Mouse (Mus musculus) hindbrain, embryonic 14.5 days (tissue): Measurements from ENCODE around the gene Tusc2. TPM values are rescaled to one million over a fixed set of nuclear protein-coding genes. Genes with fewer than 3 reads are reported as not detected.
A peak's percentile ranks its signal among the peaks of the same experiment; 100 is the strongest.

Experiments used
- ATAC-seq: fragments of 200-750 bp; cut with Nextera tagmentation; 2 replicates; pipeline ENCODE4 v1.8.0; 2017; ENCODE audit warnings: moderate number of reproducible peaks, mild to moderate bottlenecking, moderate TSS enrichment, moderate library complexity; ENCODE audit not compliant: low FRiP score
- DNase-seq: peaks from one replicate; pipeline ENCODE4 v3.0.0-alpha.2; 2015; ENCODE audit warnings: low spot score
- H3K27ac ChIP-seq: fragments of 300-500 bp; sonication (generic); 2 replicates; pipeline ENCODE4 v1.5.1; 2014; ENCODE audit warnings: mild to moderate bottlenecking, moderate library complexity
- H3K27me3 ChIP-seq: fragments of 300-500 bp; sonication (generic); 2 replicates; pipeline ENCODE4 v1.6.1; 2014; ENCODE audit warnings: mild to moderate bottlenecking, low read length, mixed read lengths; ENCODE audit not compliant: control insufficient read depth, insufficient read depth
- H3K36me3 ChIP-seq: fragments of 300-500 bp; sonication (generic); replicated peaks from 2 replicates; pipeline ENCODE4 v1.6.1; 2014; ENCODE audit not compliant: control insufficient read depth, insufficient read depth
- H3K4me1 ChIP-seq: fragments of 300-500 bp; sonication (generic); replicated peaks from 2 replicates; pipeline ENCODE4 v1.6.1; 2014; ENCODE audit warnings: antibody characterized with exemption, low read length, mixed read lengths; ENCODE audit not compliant: control insufficient read depth, insufficient read depth
- H3K4me2 ChIP-seq: fragments of 300-500 bp; sonication (generic); replicated peaks from 2 replicates; pipeline ENCODE4 v1.6.1; 2014; ENCODE audit warnings: mild to moderate bottlenecking, moderate library complexity
- H3K4me3 ChIP-seq: fragments of 300-500 bp; sonication (generic); replicated peaks from 2 replicates; pipeline ENCODE4 v1.5.1; 2014; ENCODE audit warnings: mild to moderate bottlenecking, low read length
- H3K9ac ChIP-seq: fragments of 300-500 bp; sonication (generic); 2 replicates; pipeline ENCODE4 v1.6.1; 2014
- H3K9me3 ChIP-seq: fragments of 300-500 bp; sonication (generic); 2 replicates; pipeline ENCODE4 v1.6.1; 2016; ENCODE audit warnings: low read length; ENCODE audit not compliant: control insufficient read depth
- WGBS: fragments of 180-500 bp; shearing (Covaris S2); extraction: QIAGEN DNeasy Blood & Tissue Kit; methylation state at CpG from one replicate; pipeline ENCODE4 v1.1.7; 2014; 5-methylcytosine and 5-hydroxymethylcytosine counted together
- polyA plus RNA-seq: library from polyadenylated mRNA; unstranded; fragments of >200 nt; fragmentation: Nextera tagmentation; extraction: Ambion mirVana; gene quantifications from 2 replicates; pipeline ENCODE4 v1.2.1, GENCODE M21; 2014

The Tusc2 gene
- polyA plus RNA-seq, 1 experiment from 2014 or later = 115 TPM

DNA sequence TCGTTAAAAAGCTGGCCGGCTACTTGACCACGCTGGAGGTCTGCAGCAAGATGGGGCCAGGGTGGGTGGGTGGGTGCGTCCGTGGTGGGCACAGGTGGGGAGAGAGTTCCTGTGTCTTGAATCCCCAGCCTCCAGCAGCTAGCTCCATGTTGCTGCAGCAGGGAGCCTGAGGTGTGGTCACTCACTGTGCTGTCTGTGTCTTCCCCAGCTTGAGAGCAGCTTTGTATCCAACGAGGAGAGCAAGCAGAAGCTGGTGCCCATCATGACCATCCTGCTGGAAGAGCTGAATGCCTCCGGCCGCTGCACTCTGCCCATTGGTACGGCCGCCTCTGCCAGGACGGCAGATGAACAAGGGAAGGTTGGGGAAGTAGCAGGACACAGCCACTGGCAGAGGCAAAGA is 19.8 kb upstream of the Tusc2 start:
- Histone ChIP-seq H3K9me3 (no peaks in the 10 kb centered on the region), H3K4me3 (no peak overlapping the region), H3K27me3 (no peaks in the 10 kb centered on the region), H3K4me1 (peaks cover 32% of the 10 kb centered on the region), H3K4me2 (no peak overlapping the region), H3K36me3 (peaks cover 38% of the 10 kb centered on the region), H3K27ac (no peak overlapping the region), H3K9ac (no peak overlapping the region)
- DNase-seq = no peak
- 91% methylated on average over 11 of the region's 11 CpGs for WGBS
- no peak for ATAC-seq

DNA sequence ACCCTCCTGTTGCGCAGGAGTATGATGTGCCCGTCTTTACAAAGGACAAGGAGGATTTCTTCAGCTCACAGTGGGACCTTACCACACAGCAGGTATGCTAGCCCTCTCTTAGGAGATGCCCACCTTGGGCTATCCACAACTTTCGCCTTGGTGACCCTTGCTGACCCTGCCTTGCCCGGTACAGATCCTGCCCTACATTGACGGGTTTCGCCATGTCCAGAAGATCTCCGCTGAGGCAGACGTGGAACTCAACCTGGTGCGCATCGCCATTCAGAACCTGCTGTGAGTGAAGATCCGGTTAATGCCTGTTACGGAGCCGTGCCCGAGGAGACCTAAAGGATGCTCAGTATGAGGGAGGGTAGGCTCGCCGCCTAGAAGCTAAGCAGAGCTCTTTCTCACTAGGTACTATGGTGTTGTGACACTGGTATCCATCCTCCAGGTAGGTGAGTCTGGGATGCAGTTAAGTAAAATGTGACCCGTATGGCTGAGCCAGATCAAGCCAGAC is 18.8 kb upstream of the Tusc2 start:
- no peak overlapping the region for H3K4me3 ChIP-seq
- 95% methylated on average over 17 of the region's 17 CpGs for WGBS
- H3K36me3 ChIP-seq = peaks cover 29% of the 10 kb centered on the region
- H3K4me2 ChIP-seq = no peak overlapping the region
- DNase-seq (no peak), ATAC-seq (no peak)
- H3K4me1 ChIP-seq = peaks cover 32% of the 10 kb centered on the region
- peaks cover 7% of the 10 kb centered on the region; the same call in 1 of the 2 replicates for H3K27me3 ChIP-seq
- no peaks in the 10 kb centered on the region for H3K9me3 ChIP-seq
- H3K27ac ChIP-seq = no peak overlapping the region
- H3K9ac ChIP-seq = no peak overlapping the region

DNA sequence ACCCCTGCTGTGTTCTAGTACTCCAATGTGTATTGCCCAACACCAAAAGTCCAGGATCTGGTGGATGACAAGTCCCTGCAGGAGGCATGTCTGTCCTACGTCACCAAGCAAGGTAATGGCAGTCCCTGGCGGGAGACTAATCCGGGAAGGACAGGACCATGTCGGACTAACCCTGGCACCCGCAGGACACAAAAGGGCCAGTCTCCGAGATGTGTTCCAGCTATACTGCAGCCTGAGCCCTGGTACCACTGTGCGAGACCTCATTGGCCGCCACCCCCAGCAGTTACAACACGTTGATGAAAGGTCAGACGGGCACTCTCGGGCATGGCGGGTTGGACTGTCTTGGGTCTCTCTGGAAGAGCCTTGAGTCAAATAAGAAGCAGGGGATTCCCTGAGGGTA is 18.3 kb upstream of the Tusc2 start:
- ATAC-seq (no peak), DNase-seq (no peak)
- Histone ChIP-seq H3K9ac (no peak overlapping the region), H3K9me3 (no peaks in the 10 kb centered on the region), H3K27ac (no peak overlapping the region), H3K4me2 (no peak overlapping the region), H3K4me3 (no peak overlapping the region), H3K4me1 (peaks cover 32% of the 10 kb centered on the region), H3K36me3 (peaks cover 24% of the 10 kb centered on the region), H3K27me3 (peaks cover 12% of the 10 kb centered on the region)
- 94% methylated on average over 12 of the region's 12 CpGs for WGBS

DNA sequence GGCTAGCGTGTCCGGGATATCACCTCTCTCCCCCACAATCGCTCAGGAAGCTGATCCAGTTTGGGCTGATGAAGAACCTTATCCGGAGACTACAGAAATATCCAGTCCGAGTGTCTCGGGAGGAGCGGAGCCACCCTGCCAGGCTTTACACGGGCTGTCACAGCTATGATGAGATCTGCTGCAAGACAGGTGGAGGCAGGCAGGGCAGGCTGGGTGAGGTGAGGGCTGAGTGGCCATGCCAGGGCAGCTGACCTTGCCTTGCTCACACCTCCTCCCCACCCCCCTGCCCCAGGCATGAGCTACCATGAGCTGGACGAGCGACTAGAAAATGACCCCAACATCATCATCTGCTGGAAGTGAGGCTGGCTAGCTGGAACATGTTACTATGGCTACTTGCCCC is 17.9 kb upstream of the Tusc2 start:
- H3K4me3 ChIP-seq = no peak overlapping the region
- DNase-seq (no peak), ATAC-seq (no peak)
- H3K4me1 ChIP-seq = peaks cover 32% of the 10 kb centered on the region
- H3K4me2 ChIP-seq = no peak overlapping the region
- H3K27me3 ChIP-seq = peaks cover 17% of the 10 kb centered on the region
- peaks cover 19% of the 10 kb centered on the region for H3K36me3 ChIP-seq
- WGBS = 83% methylated on average over 10 of the region's 10 CpGs
- H3K27ac ChIP-seq = no peak overlapping the region
- H3K9ac ChIP-seq = no peak overlapping the region
- H3K9me3 ChIP-seq = no peaks in the 10 kb centered on the region

DNA sequence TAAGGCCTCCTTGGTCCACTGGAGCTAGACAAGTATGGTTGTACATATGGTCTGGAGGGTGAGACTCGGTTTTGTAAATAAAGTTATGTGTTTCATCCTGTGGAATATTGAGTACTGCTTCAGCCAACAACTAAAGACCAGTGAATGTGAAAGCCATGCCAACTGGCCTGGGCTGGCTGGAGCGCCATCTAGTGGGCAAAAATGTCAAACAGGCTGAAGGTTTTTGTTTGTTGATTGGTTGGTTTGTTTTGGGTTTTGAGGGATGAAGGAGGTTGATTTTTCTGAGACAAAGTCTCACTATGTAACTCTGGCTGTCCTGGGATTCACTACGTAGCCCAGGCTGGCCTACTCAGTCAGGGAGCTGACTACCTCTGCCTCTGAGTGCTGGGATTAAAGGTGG is 17.5 kb upstream of the Tusc2 start:
- ATAC-seq (no peak), DNase-seq (peak; percentile 86)
- Histone ChIP-seq H3K36me3 (peaks cover 15% of the 10 kb centered on the region), H3K27ac (no peak overlapping the region), H3K4me3 (no peak overlapping the region), H3K9ac (no peak overlapping the region), H3K4me1 (peaks cover 29% of the 10 kb centered on the region), H3K4me2 (no peak overlapping the region), H3K9me3 (no peaks in the 10 kb centered on the region), H3K27me3 (peaks cover 20% of the 10 kb centered on the region)
- 12% methylated on average over 3 of the region's 3 CpGs for WGBS

DNA sequence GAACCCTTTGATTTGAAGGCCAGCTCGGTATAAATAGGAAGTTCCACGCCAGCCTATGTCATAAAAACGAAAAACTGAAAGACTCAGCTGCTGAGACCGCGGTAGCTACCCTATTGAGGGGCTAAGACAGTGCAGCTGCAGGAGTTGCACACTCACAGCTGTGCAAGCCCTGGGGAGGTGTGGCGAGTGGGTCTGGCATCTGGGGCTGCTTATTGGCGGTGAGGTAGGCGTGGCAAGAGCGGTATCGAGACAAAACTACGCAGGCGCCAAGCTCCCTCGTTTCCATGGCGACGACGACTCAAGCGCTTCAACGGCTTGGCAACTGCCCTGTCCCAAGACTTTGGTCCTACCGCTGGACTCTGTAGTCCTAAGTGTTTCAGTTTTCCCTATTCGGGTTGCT is 16.0 kb upstream of the Tusc2 start, which contains the start of gene Zmynd10:
TSS of gene Zmynd10 (plus strand) at position 273 of the 400 bp plus-strand sequence.
- Histone ChIP-seq H3K4me2 (peak within 1 kb of the TSS; percentile 43), H3K4me1 (peaks cover 31% of the 10 kb centered on the region), H3K27me3 (peaks cover 34% of the 10 kb centered on the region), H3K4me3 (0 out of 2 replicates have a peak within 1 kb of the TSS, but pooled peaks have one; percentile 0), H3K36me3 (peaks cover 15% of the 10 kb centered on the region), H3K27ac (no peak within 1 kb of the TSS; the same call in 1 of the 2 replicates), H3K9me3 (no peaks in the 10 kb centered on the region), H3K9ac (peak within 1 kb of the TSS; percentile 29)
- ATAC-seq (peak; percentile 59), DNase-seq (peak; percentile 88)
- WGBS = 4% methylated on average over 20 of the region's 20 CpGs

DNA sequence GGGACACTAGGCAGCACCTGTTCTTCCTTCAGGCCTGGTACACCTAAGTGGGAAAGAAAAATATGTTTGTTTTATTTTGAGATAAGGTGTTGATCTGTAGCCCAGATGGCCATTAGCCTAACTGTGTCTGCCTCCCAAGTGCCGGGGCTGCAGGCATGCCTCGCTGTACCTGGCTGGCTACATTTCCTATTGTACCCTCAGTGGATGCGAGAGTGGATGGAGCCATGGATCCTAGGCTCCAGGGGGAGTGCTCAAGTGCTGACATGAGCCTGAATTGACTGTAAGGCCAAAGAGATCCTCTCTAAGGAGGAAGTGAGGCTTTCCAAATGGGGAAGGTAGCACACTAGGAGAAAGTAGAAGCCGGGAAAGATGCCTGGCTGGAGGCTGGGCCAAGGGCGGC is 15.1 kb upstream of the Tusc2 start:
- peaks cover 24% of the 10 kb centered on the region for H3K4me1 ChIP-seq
- H3K9ac ChIP-seq = no peak overlapping the region
- peaks cover 15% of the 10 kb centered on the region for H3K36me3 ChIP-seq
- ATAC-seq (no peak), DNase-seq (no peak)
- H3K27me3 ChIP-seq = peaks cover 43% of the 10 kb centered on the region
- H3K27ac ChIP-seq = no peak overlapping the region
- H3K9me3 ChIP-seq = no peaks in the 10 kb centered on the region
- no peak overlapping the region for H3K4me3 ChIP-seq
- H3K4me2 ChIP-seq = no peak overlapping the region
- 81% methylated on average over 5 of the region's 5 CpGs for WGBS

DNA sequence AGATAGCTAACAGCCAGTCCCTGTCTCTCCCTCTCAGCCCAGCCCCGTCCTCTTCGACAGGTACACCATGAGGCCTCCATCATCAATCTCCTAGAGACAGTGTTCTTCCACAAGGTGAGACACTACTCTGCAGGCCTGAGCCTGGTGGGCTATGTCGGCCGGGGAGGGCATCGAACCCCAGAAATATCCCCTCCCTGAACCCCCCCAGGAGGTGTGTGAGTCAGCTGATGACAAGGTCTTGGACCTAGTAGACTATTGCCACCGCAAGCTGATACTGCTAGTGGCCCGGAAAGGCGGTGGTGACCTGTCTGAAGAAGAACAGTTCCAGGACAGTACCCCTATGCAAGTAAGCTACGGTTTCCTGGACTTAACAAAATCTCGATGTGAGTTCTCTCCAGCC is 14.2 kb upstream of the Tusc2 start:
- WGBS = 90% methylated on average over 10 of the region's 10 CpGs
- H3K27ac ChIP-seq = no peak overlapping the region
- H3K4me1 ChIP-seq = peaks cover 30% of the 10 kb centered on the region
- no peak overlapping the region for H3K4me3 ChIP-seq
- no peak for ATAC-seq
- H3K36me3 ChIP-seq = peaks cover 15% of the 10 kb centered on the region
- no peak overlapping the region for H3K9ac ChIP-seq
- no peak for DNase-seq
- H3K4me2 ChIP-seq = no peak overlapping the region
- peaks cover 45% of the 10 kb centered on the region for H3K27me3 ChIP-seq
- no peaks in the 10 kb centered on the region for H3K9me3 ChIP-seq

DNA sequence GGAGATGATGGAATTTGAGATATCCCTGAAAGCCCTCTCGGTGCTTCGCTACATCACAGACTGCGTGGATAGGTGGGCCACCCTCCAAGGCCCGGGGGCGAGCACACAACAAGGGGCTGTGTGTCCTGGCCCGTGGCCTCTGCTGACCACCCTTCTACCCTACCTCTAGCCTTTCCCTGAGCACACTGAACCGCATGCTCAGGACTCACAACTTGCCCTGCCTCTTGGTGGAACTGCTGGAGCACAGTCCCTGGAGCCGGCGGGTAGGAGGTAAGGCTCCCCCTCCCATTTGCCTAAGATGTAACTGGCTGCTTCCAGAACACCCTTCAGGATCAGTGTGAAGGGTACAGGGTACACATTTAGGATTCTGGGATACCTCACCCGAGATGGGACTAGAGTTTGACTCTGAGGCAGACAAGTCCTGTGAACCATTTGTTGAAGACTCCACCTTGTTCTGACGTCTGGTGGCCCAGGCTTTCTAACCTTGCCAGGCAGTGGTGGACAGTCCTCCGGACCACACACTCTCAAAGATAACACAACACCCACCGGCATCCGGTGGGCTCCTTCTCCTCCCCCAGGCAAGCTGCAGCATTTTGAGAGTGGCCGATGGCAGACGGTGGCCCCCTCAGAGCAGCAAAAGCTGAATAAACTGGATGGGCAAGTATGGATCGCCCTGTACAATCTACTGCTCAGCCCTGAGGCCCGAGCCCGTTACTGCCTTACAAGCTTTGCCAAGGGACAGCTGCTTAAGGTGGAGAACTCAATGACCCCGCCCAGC is 13.6 kb upstream of the Tusc2 start:
- Histone ChIP-seq H3K36me3 (peaks cover 9% of the 10 kb centered on the region), H3K4me1 (peaks cover 32% of the 10 kb centered on the region), H3K4me3 (no peak overlapping the region), H3K27me3 (peaks cover 45% of the 10 kb centered on the region), H3K9ac (no peak overlapping the region), H3K9me3 (no peaks in the 10 kb centered on the region), H3K27ac (no peak overlapping the region), H3K4me2 (no peak overlapping the region)
- ATAC-seq (no peak), DNase-seq (no peak)
- 87% methylated on average over 20 of the region's 20 CpGs for WGBS
